Mouse (Mus musculus) liver, postnatal 0 days (tissue): ENCODE results near the gene Tnfaip8l1.

ENCODE experiments used
- CTCF ChIP-seq: sonication (generic); IDR thresholded peaks from 2 replicates; pipeline ENCODE4 v1.5.1; 2016; ENCODE audit warnings: antibody characterized with exemption, low read depth
- EP300 ChIP-seq: IDR thresholded peaks from 2 replicates; pipeline ENCODE4 v1.6.1; 2016; ENCODE audit warnings: antibody characterized with exemption, low read depth, mild to moderate bottlenecking

GRCm38 (mm10) chr17:56123161-56123560 is 39.1 kb upstream of the Tnfaip8l1 start:
- TF ChIP-seq CTCF, result no peak
- no peak for TF ChIP-seq EP300
